Mouse (Mus musculus) forebrain, postnatal 0 days (tissue): ENCODE results near the gene Nhs. TPM values are rescaled to one million over a fixed set of nuclear protein-coding genes. Genes with fewer than 3 reads are reported as not detected.
A peak's percentile ranks its signal among the peaks of the same experiment; 100 is the strongest.

ENCODE experiments used
- ATAC-seq: fragments of 200-750 bp; cut with Nextera tagmentation; 2 replicates; pipeline ENCODE4 v1.8.0; 2017; ENCODE audit warnings: mild to moderate bottlenecking, moderate library complexity
- DNase-seq: peaks from one replicate; pipeline ENCODE4 v3.0.0-alpha.2; 2015
- H3K27ac ChIP-seq: fragments of 300-500 bp; sonication (generic); 2 replicates; pipeline ENCODE4 v1.5.1; 2014; ENCODE audit warnings: low read depth, mild to moderate bottlenecking, antibody characterized with exemption, low read length, moderate library complexity, mixed read lengths
- H3K27me3 ChIP-seq: fragments of 300-500 bp; sonication (generic); 2 replicates; pipeline ENCODE4 v1.6.1; 2014; ENCODE audit warnings: mild to moderate bottlenecking, low read length, mixed read lengths; ENCODE audit not compliant: insufficient read depth
- H3K36me3 ChIP-seq: fragments of 300-500 bp; sonication (generic); 2 replicates; pipeline ENCODE4 v1.6.1; 2014; ENCODE audit warnings: mild to moderate bottlenecking, moderate library complexity; ENCODE audit not compliant: insufficient read depth
- H3K4me1 ChIP-seq: fragments of 300-500 bp; sonication (generic); 2 replicates; pipeline ENCODE4 v1.6.1; 2014; ENCODE audit warnings: antibody characterized with exemption; ENCODE audit not compliant: insufficient read depth
- H3K4me2 ChIP-seq: fragments of 300-500 bp; sonication (generic); 2 replicates; pipeline ENCODE4 v1.6.1; 2014; ENCODE audit warnings: low read depth, mild to moderate bottlenecking, moderate library complexity
- H3K4me3 ChIP-seq: fragments of 300-500 bp; sonication (generic); 2 replicates; pipeline ENCODE4 v1.5.1; 2014; ENCODE audit warnings: low read depth, low read length, mixed read lengths
- H3K9ac ChIP-seq: fragments of 300-500 bp; sonication (generic); 2 replicates; pipeline ENCODE4 v1.6.1; 2014; ENCODE audit warnings: mild to moderate bottlenecking
- H3K9me3 ChIP-seq: fragments of 300-500 bp; sonication (generic); 2 replicates; pipeline ENCODE4 v1.6.1; 2016; ENCODE audit warnings: low read length
- CTCF ChIP-seq: sonication (generic); IDR thresholded peaks from 2 replicates; pipeline ENCODE4 v1.5.1; 2016; ENCODE audit warnings: antibody characterized with exemption, control low read depth, low read depth
- WGBS: fragments of 180-500 bp; shearing (Covaris S2); extraction: QIAGEN DNeasy Blood & Tissue Kit; methylation state at CpG from one replicate; pipeline ENCODE4 v1.1.7; 2014; 5-methylcytosine and 5-hydroxymethylcytosine counted together
- polyA plus RNA-seq: library from polyadenylated mRNA; unstranded; fragments of >200 nt; fragmentation: Nextera tagmentation; extraction: Ambion mirVana; gene quantifications from 2 replicates; pipeline ENCODE4 v1.2.1, GENCODE M21; 2015
- total RNA-seq: library from RNA; depleted of rRNA; stranded (reverse); fragments of >200 nt; gene quantifications from 2 replicates; pipeline ENCODE4 v1.2.3, GENCODE M21; 2014

The Nhs gene
- total and polyA plus RNA-seq, 2 experiments from 2014 or later: 1.9 to 9.4 TPM

DNA sequence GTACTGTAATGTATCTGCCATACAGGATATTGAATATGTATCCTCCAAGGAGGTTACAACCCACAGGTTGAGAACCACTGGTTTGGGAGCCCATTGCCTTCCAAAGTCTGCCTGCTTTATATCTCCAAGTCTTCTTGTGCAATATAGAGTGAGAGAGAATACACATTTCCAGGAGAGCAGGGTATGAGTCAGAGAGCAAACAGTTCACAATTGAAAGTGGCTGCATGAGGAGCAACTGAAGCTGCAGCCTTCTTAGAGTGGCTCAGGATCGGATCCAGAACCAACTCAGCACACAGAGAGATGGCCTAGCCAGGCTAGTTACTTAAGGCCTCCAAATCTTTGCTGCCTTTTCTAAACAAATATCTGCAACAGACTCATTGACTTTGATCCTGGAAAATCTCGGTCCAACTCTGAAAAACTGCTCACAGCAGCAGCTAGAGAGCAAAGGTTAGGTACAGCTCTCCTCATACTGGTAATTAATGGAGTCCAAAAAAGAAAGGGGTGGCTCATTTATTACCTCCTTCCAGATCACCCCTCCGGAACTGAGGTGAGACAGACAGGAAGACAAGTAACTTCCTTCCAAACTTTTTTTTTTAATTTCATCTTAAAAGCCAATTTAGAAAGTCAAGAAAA is 56.6 kb downstream of the Nhs start:
- Histone ChIP-seq H3K4me3 (no peak overlapping the region), H3K9me3 (no peaks in the 10 kb centered on the region), H3K27me3 (no peaks in the 10 kb centered on the region), H3K27ac (no peak overlapping the region), H3K4me2 (no peak overlapping the region), H3K4me1 (no peaks in the 10 kb centered on the region), H3K36me3 (no peaks in the 10 kb centered on the region), H3K9ac (no peak overlapping the region)
- TF ChIP-seq CTCF: no peak
- DNase-seq (no peak), ATAC-seq (no peak)
- 75% methylated on average over 3 of the region's 3 CpGs for WGBS

DNA sequence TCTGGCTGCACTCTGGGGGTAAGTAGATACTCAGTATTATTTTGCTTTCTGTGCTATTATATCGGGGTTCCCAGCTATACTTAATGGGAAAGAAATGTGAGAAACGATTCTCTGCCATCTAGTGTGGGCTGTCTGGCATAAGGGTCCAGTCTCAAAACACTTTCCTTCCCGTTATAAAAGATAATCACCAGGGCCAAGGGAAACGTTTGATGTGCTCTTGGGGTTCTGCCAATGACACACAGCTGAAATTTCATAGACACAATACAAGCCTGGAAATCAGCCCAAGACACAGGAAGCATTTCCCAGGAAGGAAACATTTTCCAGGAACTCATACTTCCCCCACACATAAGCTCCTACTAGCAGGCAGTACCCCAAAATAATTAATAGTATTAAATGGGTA is 61.2 kb downstream of the Nhs start:
- no peak for TF ChIP-seq CTCF
- 29% methylated on average over 4 of the region's 4 CpGs for WGBS
- H3K9ac ChIP-seq: no peak overlapping the region
- H3K36me3 ChIP-seq: no peaks in the 10 kb centered on the region
- no peaks in the 10 kb centered on the region for H3K9me3 ChIP-seq
- no peak overlapping the region for H3K4me3 ChIP-seq
- no peak for ATAC-seq
- no peak overlapping the region for H3K4me2 ChIP-seq
- no peak overlapping the region for H3K27ac ChIP-seq
- no peaks in the 10 kb centered on the region for H3K27me3 ChIP-seq
- no peak for DNase-seq
- H3K4me1 ChIP-seq: no peaks in the 10 kb centered on the region

DNA sequence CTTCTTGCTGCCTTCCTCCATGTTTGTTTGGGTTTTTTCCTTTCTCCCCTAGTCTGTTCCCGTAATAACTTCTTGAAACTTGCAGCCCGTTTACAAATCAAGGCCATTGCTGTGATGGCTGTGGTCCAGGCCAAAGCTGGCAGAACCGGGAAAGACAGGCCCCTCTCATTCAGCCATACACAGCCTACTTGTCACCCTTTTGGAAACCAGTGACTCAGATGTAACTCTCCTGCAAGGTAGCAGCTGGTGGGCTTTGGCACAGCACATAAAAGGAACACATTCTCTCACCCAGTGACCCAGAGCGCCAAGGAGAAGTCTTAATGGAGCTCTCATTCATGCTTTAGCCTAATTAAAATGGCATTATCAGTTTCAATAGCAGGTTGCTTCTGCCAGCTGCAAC is 72.2 kb downstream of the Nhs start:
- no peaks in the 10 kb centered on the region for H3K27me3 ChIP-seq
- WGBS: 41% methylated on average over 4 of the region's 4 CpGs
- no peaks in the 10 kb centered on the region for H3K9me3 ChIP-seq
- DNase-seq: peak; percentile 43
- H3K36me3 ChIP-seq: no peaks in the 10 kb centered on the region
- peak; percentile 94 for ATAC-seq
- H3K4me3 ChIP-seq: no peak overlapping the region
- no peak overlapping the region for H3K4me2 ChIP-seq
- no peak overlapping the region for H3K9ac ChIP-seq
- no peaks in the 10 kb centered on the region for H3K4me1 ChIP-seq
- TF ChIP-seq CTCF: no peak
- H3K27ac ChIP-seq: no peak overlapping the region

GRCm38 (mm10) chrX:162085897-162086200 is 73.7 kb downstream of the Nhs start:
- Histone ChIP-seq H3K9me3 (no peaks in the 10 kb centered on the region), H3K9ac (no peak overlapping the region), H3K4me3 (no peak overlapping the region), H3K36me3 (no peaks in the 10 kb centered on the region), H3K27ac (no peak overlapping the region), H3K27me3 (no peaks in the 10 kb centered on the region; the same call in 1 of the 2 replicates), H3K4me1 (no peaks in the 10 kb centered on the region), H3K4me2 (no peak overlapping the region)
- 37% methylated on average over 1 of the region's 1 CpGs for WGBS
- ATAC-seq (no peak), DNase-seq (peak; percentile 49)
- no peak for TF ChIP-seq CTCF

DNA sequence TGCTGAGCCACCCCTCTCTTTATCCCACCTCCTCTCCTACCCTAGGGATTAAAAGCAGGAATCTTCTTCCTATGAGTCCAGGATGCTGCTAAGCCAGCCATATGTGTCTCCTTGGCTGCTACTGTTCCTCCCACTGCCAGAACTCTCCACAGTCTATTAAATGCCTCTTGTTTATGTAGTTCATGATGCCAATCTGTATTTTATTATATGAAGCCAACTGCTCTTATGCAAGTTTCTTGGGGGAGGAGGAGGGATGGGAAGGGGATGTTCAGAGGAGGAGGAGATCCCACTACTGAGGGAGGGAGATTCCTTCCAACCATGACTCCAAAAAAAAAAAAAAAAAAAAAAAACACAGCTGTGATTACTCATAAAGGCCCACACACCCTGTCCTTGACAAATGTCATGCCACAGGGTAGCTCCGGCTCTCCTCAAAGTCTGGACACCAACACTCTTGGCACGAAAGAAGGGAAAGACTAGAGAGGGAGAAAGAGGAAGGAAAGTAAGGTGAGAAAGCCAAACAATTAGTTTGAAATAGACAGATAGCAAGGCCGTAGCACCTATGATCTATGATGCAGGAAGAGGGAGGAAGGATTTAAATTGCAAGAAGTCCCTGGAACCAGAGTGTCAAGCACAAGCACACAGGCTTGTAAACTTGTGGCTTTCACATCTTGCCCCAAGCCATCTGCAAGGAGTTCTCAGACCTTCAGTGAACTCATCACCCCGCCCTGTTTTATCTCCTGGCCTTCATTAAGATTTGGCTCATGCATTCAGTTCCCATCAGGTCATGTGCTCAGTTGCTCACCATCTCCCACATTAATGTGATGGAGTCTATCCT is 74.3 kb downstream of the Nhs start:
- H3K27me3 ChIP-seq: no peaks in the 10 kb centered on the region; the same call in 1 of the 2 replicates
- WGBS: 57% methylated on average over 4 of the region's 4 CpGs
- no peak overlapping the region for H3K4me2 ChIP-seq
- H3K27ac ChIP-seq: no peak overlapping the region
- ATAC-seq (peak; percentile 28; the same call in 1 of the 2 replicates), DNase-seq (peak; percentile 11)
- no peak for TF ChIP-seq CTCF
- no peaks in the 10 kb centered on the region for H3K4me1 ChIP-seq
- H3K9ac ChIP-seq: no peak overlapping the region
- no peaks in the 10 kb centered on the region for H3K9me3 ChIP-seq
- H3K4me3 ChIP-seq: no peak overlapping the region
- H3K36me3 ChIP-seq: no peaks in the 10 kb centered on the region

DNA sequence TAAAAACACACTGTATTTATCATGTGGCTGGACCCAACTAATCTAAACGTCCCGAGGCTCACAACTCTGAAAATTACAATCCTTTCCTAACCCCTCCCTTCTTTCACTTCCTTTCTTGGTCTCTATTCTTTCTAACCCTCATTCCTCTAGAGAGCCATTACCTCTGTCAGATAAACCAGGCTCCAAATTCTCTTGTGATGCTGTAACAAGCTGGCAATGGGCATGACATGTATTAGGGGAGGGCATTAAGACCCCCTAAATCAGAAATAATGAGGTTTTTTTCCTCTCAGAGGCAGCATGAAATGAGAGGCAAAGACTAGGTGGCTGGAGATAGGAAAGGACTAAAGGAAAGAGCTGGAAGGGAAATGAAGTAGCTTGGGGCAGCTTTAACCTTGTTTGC is 96.4 kb downstream of the Nhs start:
- no peaks in the 10 kb centered on the region for H3K36me3 ChIP-seq
- 35% methylated on average over 2 of the region's 2 CpGs for WGBS
- H3K9ac ChIP-seq: no peak overlapping the region
- no peaks in the 10 kb centered on the region for H3K9me3 ChIP-seq
- no peaks in the 10 kb centered on the region for H3K27me3 ChIP-seq
- TF ChIP-seq CTCF: no peak
- H3K4me3 ChIP-seq: no peak overlapping the region
- H3K4me1 ChIP-seq: no peaks in the 10 kb centered on the region
- DNase-seq: no peak
- no peak for ATAC-seq
- no peak overlapping the region for H3K4me2 ChIP-seq
- no peak overlapping the region for H3K27ac ChIP-seq

DNA sequence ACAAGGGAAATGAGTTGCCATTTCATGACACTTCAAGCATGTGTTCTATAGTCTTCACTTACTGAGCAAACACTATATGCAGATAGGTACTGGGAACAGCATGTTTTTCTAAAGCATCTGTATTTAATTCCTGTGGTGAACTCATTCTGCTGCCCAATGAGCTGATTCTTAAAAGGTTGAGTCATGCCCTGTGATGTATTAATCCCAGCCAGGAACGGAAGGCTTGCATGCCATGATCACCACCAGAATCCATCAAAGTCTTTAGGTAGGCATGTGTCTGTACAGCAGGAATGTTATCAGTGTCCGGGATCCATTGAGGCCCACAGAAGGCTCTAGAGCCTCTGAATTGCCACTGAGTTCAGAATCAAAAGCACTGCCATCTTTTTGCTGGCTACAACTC is 103.9 kb downstream of the Nhs start:
- Histone ChIP-seq H3K27me3 (no peaks in the 10 kb centered on the region), H3K4me1 (no peaks in the 10 kb centered on the region), H3K36me3 (no peaks in the 10 kb centered on the region), H3K27ac (no peak overlapping the region), H3K4me2 (no peak overlapping the region), H3K4me3 (no peak overlapping the region), H3K9me3 (no peaks in the 10 kb centered on the region), H3K9ac (no peak overlapping the region)
- 84% methylated on average over 2 of the region's 2 CpGs for WGBS
- no peak for TF ChIP-seq CTCF
- no peak for ATAC-seq
- no peak for DNase-seq
